Mouse (Mus musculus): ENCODE results near the gene Slc35f1.

DNA sequence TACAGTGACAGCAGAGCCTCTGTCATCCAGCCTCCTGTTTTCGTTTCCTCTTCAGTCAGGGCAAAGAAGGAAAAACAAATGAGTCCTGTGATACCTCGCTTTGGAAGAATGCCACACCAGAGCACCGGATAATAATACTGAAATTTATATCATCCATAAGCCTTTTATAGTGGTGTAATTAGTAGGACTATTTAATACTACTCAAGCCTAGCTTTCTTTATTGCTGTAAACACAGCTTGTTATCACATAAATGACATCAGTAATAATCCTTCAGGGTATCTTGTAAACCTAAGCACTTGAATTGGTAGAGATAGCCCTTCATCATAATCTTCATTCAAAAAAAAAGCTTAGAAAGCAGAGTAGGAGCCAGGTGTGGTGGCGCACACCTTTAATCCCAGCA lies 266.4 kb downstream of the Slc35f1 start:
- no peak for TF ChIP-seq CTCF (conservative IDR thresholded peaks at IDR 0.05; ENCODE audit: insufficient read depth, insufficient read length, low read depth, low read length)
- no peak for TF ChIP-seq POLR2A (IDR thresholded peaks at IDR 0.05; ENCODE audit: low read depth, low read length)
